Mouse (Mus musculus) thymus, adult 18-20 months (tissue): ENCODE measurements around the gene Csf2ra.
"Not testable (repeated sequence)": the region's sequence is repeated elsewhere in the genome, so short reads cannot be mapped to it uniquely, and the experiment has no call there.

Experiments used
- DNase-seq, 2 experiments: peaks; one replicate each; pipeline ENCODE4 v3.0.0; 2022; ENCODE audit warnings: mixed read lengths in 2 of 2

Csf2ra gene

DNA sequence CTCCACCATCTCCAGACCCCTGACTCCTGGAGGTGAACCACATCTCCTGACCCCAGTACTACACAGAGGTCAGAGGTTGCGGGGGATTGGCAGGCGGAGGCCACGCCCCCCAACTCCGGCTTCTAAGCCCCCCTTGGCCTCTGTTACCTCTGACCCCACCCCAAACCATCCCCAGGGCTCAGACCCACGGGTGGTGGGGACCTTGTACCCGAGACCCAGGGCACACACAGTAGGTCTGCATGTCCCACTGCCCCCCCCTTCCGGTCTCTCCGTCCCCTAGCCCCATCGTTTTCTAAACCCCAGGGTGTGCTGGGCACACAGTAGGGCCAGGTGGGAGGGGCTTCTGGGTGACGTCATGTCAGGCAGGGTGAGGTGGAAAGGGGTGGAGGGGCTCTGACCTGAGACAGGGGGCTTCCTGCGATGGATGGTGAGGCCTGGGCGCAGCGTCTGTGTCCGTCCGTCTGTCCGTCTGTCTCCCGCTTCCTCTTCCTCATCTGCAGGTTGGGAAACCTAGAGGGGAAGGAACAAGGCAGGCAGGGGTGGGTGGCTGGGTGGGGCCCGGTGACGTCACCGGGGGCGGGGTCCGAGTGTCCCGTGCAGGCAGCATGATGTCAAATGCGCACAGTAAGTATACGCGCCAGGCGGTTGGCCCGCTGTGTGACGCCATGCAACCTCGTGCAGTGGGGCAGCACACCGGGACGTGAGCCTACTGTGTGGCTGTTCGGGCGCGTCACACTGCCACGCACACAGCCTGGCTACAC is at the start of gene Csf2ra:
Csf2ra (minus strand) TSS at position 489 of the 761 bp plus-strand sequence.
- peak; percentile 28 to 44 for DNase-seq

DNA sequence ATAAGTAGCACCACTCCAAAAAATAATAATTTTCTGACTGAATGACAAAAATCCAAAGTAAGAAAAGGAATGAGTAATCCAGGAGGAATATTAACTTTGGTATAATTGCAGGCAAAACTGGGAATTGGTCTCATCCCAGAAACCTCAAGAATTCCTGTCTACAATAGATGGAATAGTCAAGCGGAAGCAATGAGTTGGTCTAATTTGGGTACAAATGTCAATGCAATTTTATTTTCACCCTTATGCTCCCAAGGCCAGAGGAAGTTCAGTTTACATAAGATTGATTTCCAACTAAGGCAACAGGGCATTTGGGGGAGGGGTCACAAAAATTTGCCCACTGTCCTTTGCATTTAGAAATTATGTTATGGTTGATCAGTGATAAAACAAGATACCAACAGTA is 47.2 kb upstream of the Csf2ra start:
- no peak for DNase-seq

DNA sequence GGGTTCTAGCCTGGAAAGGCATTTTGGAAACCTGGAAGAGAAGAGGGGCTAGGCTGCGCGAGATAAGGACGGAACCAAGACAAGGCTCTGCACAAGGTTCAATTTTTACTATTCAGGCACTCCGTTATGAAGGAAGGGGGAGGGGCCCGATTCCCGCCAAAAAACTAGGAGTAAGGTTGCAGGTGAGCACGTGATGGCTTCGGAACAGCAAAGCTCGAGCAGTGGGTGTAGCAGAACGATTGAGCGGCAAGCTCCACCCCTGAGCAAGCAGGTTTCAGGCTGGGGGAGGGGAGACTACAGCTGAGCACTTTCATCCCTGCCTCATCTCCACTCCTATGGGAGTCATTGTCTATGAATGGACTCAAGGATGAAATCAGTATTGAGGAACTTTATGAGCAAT is 40.9 kb upstream of the Csf2ra start:
- DNase-seq: not testable (repeated sequence)

DNA sequence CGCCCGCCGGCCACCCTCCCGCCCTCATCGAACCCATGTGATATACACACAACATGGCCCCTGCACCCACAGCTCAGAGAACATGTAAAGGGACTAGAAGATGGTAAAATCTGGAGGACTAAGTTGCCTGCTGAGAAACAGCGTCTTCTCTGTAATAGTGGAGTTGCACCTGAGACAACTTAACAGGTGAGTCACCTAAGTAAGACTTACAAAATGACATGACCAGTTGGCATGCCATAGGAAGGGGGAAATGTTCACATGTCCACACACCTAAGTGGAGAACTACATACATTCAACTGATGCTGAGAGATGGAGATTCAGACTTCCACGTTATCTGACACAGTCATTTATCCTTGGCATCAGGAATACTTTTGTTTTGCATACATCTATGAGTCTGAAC is 38.9 kb upstream of the Csf2ra start:
- DNase-seq: no peak

DNA sequence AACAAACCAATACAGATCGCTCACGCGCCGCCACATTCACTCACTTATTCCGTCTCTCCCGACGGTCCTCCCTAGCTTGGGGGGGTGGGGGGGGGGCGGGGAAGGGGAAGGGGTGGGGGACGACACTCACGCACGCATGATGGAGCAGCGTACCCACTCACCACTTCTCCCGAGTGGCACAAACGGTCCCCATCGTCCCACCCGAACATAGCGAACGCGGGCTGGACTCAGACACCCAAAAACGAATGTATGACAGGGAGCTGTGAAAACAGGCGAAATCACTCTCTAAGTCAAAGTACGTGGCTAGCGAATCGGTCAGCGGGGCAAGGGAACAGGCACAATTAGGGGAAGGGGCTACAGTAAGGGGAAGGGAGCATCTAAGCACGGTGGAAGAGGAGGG is 38.4 kb upstream of the Csf2ra start:
- peak; percentile 10 to 22 for DNase-seq

DNA sequence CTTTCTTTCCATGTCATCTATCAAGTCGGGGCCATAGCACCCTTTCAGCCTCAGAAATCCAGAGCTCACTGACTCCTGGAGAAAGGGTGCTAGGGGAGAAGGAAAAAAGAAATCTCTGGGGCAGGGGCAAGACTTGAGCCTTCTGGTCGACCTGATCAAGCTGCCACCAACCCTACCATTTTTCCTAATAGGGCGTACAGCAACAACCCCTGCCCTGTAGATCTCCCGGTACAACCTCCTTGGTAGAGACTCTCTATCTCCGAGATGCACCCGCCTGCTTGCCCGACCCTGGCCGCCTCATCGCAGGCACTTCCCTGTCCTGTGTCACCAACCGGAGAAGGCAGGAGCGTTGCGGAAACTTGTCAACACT is 38.0 kb upstream of the Csf2ra start:
- peak; percentile 22 to 40 for DNase-seq

DNA sequence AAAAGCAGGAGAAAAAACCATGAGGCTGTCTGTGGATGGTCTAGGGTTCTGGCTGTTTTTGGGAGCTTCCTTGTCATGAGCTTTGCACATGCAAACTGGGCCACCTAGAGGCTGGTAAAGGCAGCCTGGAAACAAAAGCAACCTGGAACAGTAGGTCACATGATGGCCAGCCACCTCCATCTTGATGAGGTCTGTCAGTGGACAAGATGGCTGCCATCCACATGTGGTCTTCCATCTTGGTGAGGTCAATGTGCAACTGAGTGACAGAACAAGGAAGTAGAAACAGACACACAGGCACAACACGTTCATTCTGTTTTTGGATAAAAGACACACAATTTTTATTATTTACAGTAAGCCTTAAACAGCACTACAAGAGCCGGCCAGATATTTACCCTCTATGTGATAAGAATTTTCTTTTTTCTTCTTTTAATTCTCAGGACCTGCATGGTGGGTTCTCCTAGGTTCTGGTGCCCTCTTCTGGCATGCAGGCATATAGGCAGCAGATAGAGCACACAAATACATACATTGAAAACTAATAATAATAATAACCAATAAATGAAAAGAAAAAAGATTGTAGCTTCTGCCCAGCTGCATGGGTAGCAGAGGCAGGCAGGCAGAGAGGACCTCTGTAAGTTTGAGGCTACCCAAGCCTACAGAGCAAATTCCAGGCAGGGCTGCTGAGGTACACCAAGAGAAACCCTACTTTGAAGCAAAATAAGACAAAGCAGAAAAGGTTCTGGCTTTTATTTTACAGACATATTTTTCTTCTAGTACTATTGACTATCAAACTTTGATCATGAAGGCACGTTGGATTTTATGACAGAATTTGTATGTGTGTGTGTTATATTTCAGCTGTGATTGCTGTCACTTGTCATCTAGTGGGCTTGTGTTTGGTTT is 37.4 kb upstream of the Csf2ra start:
- DNase-seq: peak; percentile 61 to 79

DNA sequence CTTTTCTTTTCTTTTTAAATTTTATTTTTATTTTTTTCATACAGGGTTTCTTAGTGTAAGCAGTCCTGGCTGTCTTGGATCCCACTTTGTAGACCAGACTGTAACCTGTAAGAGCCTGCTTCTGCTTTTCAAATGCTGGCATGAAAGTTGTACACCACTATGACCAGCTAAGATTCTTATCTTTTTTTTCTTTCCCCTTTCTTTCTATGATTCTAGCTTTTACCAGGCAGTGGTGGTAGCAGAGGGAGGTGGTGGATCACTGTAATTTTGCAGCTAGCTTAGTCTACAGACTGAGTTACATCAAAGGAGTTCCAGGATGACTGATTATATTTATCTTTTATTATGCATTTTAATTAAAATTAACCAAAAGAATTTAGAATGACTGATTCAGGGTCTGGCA is 36.7 kb upstream of the Csf2ra start:
- no peak for DNase-seq

DNA sequence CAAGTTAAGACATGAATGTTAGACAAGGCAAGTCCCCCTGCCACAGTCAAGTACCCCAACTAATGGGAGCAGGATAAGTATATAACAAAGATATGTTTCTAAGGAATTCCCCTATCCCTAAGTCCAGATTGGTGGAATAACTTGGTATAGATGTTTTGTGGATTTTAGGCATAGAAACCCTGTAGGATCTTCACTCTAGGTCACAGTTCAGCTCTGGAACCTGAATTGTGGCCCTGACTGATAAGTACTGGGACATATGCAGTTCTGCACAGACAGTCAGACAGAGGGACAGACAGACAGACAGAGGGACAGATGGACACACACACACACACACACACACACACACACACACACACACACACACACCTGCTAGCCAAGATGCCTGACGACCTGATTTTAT is 36.0 kb upstream of the Csf2ra start:
- no peak for DNase-seq

DNA sequence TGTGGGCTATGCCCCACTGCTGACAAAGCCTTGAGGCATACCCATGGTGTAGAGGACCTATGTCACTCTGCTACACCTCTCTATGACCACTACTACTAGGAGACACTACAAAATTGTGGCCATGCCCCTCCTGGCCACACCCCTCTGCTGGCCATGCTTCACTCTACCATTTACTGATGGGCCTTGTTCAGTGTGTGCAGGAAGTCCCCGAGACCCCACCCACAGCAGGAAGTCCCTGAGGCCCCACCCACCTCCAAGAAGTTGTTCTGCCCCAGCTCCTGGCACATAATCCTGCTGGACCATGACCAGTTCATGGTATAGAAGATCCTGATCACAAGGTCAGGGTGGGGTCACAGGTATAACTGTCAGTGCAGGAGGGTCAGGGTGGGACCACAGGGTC is 33.0 kb upstream of the Csf2ra start:
- no peak for DNase-seq

DNA sequence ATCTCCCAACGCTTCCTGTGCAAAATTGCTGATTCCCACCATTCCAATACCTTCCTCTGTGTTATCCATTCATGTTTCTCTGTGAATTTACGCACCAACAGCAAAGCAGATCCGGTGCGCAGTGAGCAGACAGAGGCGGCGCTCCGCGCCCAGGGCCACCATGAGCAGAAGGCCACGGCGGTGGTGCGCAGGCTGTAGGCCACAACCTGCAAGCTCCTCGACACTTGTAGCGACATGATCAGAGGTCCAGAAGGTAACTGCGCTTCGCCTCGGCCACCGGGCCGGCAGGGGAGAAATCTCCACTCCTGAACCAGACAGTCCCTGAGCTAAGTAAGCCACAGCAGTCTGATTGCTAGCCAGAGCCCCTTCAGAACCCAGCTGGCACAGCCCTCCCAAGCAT is 29.5 kb upstream of the Csf2ra start:
- no peak for DNase-seq

DNA sequence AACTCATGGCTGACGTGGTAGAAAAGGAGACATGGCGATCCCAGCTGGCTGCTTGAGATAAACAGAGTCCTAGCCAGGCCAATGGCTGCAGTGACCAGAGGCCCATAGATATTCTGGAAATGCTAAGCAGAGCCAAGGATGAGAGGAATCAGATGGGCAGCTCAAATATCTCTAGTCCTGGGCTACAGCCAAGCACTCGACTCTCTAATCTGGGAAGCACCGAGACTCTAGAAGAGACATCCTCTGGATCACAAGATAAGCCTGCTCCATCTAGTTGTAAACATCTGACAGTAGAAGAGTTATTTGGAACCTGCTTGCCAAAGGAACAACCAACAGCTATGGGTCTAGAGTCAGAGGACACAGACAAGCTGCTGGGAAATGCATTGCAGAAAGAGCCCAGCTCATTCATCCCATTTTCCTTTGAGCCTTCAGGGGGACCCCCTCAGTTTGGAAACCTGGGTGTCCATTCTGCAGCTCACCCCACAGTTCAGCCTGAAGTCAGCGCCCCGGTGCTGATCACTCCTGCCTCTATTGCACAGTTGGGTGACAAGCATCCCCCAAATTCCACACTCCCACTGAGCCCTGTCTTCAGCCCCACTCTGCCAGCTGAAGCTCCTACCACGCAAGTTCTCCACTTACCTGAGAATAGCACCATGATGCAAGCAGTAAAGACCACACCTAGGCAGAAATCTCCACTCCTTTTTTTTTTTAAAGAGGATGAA is 28.1 kb upstream of the Csf2ra start:
- DNase-seq: no peak

DNA sequence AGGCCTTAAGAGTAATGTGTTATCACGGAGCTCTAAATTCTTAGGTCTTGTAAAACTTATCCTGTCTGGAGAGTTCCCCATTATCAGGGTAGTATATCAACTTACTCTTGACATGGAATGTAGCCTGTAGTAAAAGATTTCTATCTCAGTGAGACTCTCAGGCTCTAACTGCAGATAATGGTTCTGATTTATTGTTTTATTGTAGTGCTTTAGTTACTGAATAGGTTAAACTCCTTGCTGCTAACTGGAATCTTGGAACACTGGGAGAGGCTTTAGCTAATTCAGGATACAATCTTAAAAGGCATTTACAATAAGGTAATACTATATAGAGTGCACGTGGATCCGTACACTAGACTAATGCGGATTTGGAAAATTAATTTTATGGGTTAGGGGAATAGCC is 19.1 kb upstream of the Csf2ra start:
- DNase-seq: not testable (repeated sequence)

DNA sequence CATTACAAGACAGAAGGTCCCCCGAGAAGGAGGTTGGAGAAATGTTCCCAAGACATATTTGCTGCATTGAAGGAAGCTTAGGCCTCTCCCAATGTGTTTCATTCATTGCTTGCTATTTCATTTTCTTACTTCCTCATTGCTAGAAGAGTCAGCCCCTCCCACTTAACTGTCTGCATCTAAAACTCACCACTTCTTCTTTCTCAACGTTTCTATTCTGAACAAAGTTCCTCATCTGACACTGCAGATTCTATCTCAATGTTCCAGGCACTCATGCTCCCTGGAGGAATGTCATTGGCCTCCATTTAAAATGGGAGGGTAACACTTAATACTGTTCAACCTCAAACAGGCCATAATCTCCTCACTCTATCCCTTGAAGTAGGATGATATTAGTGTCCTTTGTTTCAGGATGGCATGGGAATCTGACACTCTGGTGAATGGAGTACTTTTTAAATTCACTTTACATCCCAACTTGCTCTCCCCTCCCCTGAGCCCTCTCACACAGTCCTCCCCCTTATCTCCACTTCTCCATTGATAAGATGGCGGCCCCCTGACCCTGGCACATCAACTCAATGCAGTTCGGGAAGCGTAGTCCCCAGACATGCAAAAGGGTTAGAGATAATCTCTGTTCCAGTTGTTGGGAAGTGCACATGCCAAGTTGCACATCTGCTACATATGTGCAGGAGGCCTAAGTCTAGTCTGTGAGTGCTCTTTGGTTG is 16.6 kb upstream of the Csf2ra start:
- no peak for DNase-seq

DNA sequence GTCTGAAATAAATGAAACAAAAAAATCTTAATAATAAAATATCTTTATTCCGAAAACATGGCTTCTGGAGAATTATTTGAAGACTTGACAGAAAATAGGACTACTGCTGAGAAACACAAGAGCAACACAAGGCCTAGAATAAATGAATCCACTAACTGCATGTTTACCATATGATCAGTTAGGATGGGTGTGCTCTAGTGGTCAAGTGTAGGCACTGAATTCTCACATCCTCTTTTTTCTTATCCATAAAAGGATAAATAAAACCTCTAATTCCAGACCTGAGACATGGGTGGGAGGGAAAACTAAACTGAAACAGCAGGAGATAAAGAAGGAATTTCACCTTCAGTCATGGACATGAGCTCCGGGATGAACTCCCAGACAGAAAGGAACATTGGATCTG is 9.7 kb upstream of the Csf2ra start:
- DNase-seq: no peak

DNA sequence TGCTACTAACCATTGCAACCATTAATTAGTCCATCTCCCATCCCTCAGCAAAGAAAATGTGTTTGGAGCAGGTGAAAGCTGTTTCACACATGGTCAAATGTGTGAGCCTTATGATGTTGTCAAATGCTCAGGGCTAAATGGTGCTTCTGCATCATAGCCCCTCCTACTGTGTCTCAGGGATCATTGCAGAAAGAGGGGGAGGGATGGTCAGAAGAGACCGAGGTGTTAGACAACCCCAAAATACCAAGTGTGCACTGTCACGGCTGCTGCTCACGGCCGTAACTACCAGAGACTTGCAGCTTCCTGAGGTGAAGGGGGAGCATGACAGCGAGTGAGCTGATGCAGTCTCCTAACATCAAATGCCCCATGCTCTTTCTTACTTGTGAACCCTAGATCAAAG is 6.3 kb upstream of the Csf2ra start:
- no peak for DNase-seq

DNA sequence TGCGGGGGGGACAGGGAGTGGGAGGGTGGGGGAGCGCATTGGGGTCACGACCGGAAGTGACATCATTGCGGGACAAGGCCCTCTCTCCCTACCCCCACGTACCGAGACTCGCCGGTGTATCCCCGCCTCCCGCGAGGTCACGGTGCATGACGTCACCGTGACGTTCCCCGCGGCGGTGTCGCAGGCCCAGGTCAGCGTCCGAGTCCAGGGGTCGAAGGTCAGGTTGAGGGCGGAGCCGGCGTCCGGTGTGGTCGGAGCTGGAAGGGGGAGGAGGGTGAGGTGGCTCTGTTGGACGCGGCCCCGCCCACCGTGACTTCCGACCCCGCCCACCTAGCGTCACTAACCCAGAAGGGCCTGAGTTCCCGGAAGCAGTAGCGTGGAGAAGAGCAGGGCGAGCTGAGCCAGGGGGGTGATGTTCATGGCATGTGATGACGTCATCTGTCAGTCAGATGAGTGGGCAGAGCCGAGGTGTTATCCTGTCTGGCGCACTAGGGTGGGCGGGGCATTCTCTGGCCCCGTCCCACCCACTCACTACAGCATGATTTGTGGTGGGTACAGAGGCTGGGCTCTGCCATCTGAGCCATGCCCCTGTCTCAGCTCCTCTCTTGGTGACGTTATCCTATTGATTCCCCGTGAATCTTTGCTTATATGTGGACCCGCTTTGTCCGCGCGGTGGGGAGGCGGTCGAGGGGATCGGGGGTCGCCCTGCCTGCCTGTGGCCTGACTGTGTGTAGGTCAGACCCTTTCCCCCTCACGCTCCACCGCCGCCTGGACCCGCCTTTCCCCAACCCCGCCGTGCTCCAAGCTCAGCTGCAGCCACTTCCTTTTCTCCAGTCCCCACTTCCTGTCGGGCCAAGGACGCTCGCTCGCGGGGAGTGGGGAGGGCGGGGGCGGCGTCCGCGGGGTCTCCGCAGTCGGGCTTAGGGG is 1.0 kb downstream of the Csf2ra start:
- peak; percentile 75 to 81 for DNase-seq

DNA sequence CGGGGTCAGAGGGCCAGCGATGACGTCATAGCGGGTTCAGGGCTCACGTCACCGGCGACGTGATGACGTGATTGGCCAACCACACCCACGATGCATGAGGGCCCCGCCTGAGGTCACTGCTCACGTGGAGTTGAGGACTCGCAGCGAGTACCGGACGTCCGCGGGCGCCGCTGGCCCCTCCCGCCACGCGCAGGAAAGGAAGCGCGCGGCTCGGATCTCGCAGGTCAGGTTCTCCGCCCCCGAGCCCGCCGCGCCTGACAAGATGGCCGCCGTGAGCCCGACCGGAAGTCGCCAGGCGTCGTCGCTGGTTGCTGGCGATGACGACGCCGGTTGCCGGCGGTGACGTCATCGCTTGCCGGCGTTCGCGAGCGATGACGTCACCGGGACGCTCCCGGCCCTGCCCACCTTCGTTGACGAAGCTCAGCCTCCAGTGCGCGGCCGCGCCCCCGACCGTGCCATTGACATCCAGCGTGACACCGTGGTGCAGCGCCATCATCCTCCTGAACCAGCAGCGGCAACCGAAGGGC is 1.8 kb downstream of the Csf2ra start:
- peak in 1 of 2 experiments; percentile 55 for DNase-seq

DNA sequence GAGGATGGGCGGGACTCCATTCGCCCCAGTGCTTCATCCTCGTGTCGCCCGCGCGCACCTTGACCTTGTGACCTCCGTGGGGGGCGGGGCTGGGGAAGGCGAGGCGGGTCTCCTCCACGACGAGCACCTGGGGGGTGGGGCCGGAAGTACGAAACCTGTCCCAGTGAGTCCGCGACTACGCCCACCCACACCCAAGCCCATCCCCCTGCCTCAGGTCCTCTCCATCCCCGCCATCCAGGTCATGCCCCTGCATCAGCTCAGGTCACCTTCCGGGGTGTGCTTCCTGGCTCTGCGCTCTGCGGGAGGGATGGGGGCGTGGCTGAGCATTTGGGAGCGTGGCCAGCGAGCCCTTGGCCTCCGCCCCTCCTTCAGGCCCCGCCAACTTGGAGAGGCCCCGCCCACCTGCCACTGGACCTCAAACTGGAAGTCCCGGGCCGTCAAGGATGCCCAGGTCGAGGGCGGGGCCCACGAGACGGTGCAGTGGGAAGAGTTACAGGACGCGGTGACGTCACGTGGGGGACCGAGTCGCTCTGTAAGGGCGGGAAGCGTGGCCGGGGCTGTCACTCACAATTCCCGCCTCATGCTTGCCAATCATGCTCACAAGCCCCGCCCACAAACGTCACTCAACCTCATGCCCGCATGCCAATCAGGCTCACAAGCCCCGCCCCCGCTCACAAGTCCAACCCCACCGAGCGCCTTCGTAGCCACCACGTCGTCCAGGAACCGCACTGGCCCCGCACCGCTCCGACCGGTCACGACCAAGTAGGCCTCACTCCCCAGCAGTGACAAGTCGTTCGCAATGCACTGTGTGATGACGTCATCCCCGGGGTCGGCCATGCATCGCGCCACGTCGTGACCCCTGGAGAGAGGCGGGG is 2.5 kb downstream of the Csf2ra start:
- peak; percentile 28 to 37 for DNase-seq
